Mouse (Mus musculus): ENCODE results near the gene Chd1. TPM values are rescaled to one million over a fixed set of nuclear protein-coding genes. Genes with fewer than 3 reads are reported as not detected.

The Chd1 gene
- polyA plus RNA-seq (2021; fragmentation: Nextera tagmentation) = 3.0 and 11.0 TPM in 2 replicates
- long read RNA-seq, experiment 1, partial matches to known transcripts = 9 of 10 reads
- long read RNA-seq, experiment 1, other reads (novel, unspliced or antisense) = 1 of 10 reads
- long read RNA-seq, experiment 2, partial matches to known transcripts = 6 of 17 reads
- long read RNA-seq, experiment 2, other reads (novel, unspliced or antisense) = 11 of 17 reads

GRCm38 (mm10) chr17:15704475-15705300 is at the start of gene Chd1:
Gene Chd1, plus strand, starts transcription at chr17:15704967.

Other genes with a start within 250 kb of the Chd1 start
- 301 and 378 TPM in 2 replicates for gene Psmb1, start 205.2 kb upstream of the Chd1 start, polyA plus RNA-seq (2021; fragmentation: Nextera tagmentation)
- 11.4 and 17.4 TPM in 2 replicates for gene Tbp, start 205.1 kb upstream of the Chd1 start, polyA plus RNA-seq (2021; fragmentation: Nextera tagmentation)
- 39.1 and 39.2 TPM in 2 replicates for gene Pdcd2, start 177.7 kb upstream of the Chd1 start, polyA plus RNA-seq (2021; fragmentation: Nextera tagmentation)
- 0.43 and 0.48 TPM in 2 replicates for gene Prdm9, start 140.6 kb upstream of the Chd1 start, polyA plus RNA-seq (2021; fragmentation: Nextera tagmentation)
- gene Rgmb, start 126.1 kb downstream of the Chd1 start, polyA plus RNA-seq (2021; fragmentation: Nextera tagmentation) = 6.5 and 45.2 TPM in 2 replicates